Mouse (Mus musculus): ENCODE data around the gene Hjurp. TPM values are rescaled to one million over a fixed set of nuclear protein-coding genes. Genes with fewer than 3 reads are reported as not detected.

Gene Hjurp
- polyA plus RNA-seq, 1 experiment from 2014 or later: 107 TPM

DNA sequence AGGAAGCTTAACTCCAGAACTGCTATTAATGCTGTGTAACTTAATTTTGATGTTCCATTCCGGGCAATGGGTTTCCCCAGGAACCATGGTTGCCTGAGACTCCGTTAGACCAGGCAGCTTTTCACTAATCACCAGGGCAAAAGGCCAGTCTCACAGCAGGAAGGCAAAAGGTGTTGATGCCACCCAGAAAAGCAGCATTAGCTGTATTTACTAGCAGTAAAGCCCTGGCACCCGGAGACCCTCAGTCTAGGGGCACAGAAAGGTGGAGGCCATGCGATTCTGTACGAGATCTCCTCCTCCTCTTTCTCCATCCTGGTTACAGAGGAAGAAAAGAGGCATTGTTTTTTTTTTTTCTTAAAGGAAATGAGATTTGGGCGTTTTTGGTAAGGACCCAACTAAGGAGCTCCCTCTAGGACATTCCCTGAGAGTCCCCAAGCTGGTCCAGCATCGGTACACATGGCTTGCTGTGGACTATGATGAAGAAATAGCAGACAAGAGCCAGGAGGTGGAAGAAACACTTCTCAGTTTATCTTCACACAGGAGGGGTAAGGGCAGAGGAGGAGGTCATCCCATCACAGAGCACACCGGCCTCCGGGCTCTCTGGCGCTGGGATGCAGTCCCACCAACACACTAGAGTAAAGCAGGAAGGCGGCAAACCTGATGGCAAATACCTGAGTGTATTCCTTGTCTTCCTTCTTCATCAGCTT lies 2.9 kb downstream of the Hjurp start:
- Histone ChIP-seq H3K4me3 (replicated peaks) (no peak overlapping the region), H3K4me2 (replicated peaks) (no peak overlapping the region), H3K27me3 (no peaks in the 10 kb centered on the region), H3K36me3 (peaks cover 41% of the 10 kb centered on the region), H3K4me1 (replicated peaks) (peaks cover 26% of the 10 kb centered on the region), H3K9ac (replicated peaks) (no peak overlapping the region), H3K9me3 (no peaks in the 10 kb centered on the region), H3K27ac (no peak overlapping the region)
- WGBS: 77% methylated on average over 11 of the region's 11 CpGs
- ATAC-seq: no peak

DNA sequence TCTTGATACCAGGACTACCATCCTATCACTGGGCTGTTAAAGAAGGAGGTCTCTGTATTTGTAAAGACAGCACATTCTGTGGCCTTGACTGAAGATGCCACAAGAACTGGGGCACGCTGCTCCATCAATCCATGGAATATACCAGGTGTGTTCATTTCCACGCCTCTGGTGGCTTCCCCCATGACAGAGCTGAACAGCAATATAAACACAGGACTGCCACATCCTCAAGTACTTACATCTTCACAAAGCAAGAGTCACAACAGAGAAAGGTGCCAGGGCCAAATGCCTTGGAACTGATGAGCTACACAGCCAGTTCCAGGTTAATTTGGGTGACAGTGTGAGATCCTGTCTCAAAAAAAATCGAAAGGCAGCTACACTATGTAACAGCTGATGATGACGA lies 3.6 kb downstream of the Hjurp start:
- H3K4me3 ChIP-seq (replicated peaks): no peak overlapping the region
- no peaks in the 10 kb centered on the region for H3K27me3 ChIP-seq
- no peak overlapping the region for H3K4me2 ChIP-seq (replicated peaks)
- no peak for ATAC-seq
- WGBS: 83% methylated on average over 4 of the region's 4 CpGs
- no peak overlapping the region for H3K9ac ChIP-seq (replicated peaks)
- peaks cover 48% of the 10 kb centered on the region for H3K36me3 ChIP-seq
- no peak overlapping the region for H3K27ac ChIP-seq
- H3K4me1 ChIP-seq (replicated peaks): peaks cover 26% of the 10 kb centered on the region
- no peaks in the 10 kb centered on the region for H3K9me3 ChIP-seq

GRCm38 (mm10) chr1:88273326-88273725 lies 4.1 kb downstream of the Hjurp start:
- H3K9ac ChIP-seq (replicated peaks): no peak overlapping the region
- no peak overlapping the region for H3K27ac ChIP-seq
- WGBS: 93% methylated on average over 3 of the region's 3 CpGs
- no peak for ATAC-seq
- no peaks in the 10 kb centered on the region for H3K9me3 ChIP-seq
- H3K4me3 ChIP-seq (replicated peaks): no peak overlapping the region
- H3K4me1 ChIP-seq (replicated peaks): peaks cover 26% of the 10 kb centered on the region
- peaks cover 53% of the 10 kb centered on the region for H3K36me3 ChIP-seq
- H3K27me3 ChIP-seq: no peaks in the 10 kb centered on the region
- H3K4me2 ChIP-seq (replicated peaks): no peak overlapping the region

GRCm38 (mm10) chr1:88272851-88273250 lies 4.6 kb downstream of the Hjurp start:
- Histone ChIP-seq H3K4me1 (replicated peaks) (peaks cover 22% of the 10 kb centered on the region), H3K4me3 (replicated peaks) (no peak overlapping the region), H3K9me3 (no peaks in the 10 kb centered on the region), H3K4me2 (replicated peaks) (no peak overlapping the region), H3K27ac (no peak overlapping the region), H3K9ac (replicated peaks) (no peak overlapping the region), H3K27me3 (no peaks in the 10 kb centered on the region), H3K36me3 (peaks cover 58% of the 10 kb centered on the region)
- 62% methylated on average over 4 of the region's 4 CpGs for WGBS
- ATAC-seq: no peak

DNA sequence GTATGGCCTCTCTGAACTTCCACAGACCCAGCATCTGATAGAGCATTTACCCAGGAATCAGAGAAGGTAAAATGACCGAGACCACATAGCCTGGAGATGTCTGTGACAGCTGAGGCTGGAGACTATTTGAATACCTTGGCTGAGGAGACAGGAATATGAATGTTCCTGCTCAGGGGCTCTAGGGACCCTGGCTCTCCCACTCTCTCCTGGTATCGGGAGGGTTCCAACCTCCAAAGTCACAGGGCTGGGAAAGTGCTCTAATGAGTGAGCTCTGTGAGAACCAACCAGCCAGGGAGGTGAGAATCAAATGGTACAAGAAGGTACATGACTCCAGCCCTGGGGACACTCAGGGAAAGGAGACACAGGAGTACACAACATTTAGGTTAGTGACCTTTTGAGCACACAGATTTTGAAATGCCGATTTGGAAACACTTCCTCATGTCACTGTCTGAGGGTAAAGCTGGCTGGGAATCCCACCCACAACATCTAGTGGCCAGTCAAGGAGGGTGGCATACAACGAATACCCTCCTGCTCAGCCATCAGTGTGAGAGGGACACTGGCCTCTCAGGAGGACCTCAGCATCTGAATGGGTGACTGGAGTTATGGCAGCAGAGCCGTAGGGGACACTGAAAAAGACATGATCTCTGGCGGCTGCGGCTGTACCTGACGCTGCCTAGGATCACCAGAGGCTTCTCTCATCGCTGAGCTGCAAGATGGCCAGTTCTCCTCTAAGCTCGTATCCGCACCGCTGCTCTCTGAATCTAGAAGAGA lies 7.7 kb downstream of the Hjurp start:
- no peak overlapping the region for H3K4me2 ChIP-seq (replicated peaks)
- WGBS: 89% methylated on average over 12 of the region's 12 CpGs
- H3K4me3 ChIP-seq (replicated peaks): no peak overlapping the region
- ATAC-seq: no peak
- no peaks in the 10 kb centered on the region for H3K9me3 ChIP-seq
- no peaks in the 10 kb centered on the region for H3K4me1 ChIP-seq (replicated peaks)
- H3K27me3 ChIP-seq: no peaks in the 10 kb centered on the region
- H3K27ac ChIP-seq: no peak overlapping the region
- no peak overlapping the region for H3K9ac ChIP-seq (replicated peaks)
- H3K36me3 ChIP-seq: peaks cover 85% of the 10 kb centered on the region

DNA sequence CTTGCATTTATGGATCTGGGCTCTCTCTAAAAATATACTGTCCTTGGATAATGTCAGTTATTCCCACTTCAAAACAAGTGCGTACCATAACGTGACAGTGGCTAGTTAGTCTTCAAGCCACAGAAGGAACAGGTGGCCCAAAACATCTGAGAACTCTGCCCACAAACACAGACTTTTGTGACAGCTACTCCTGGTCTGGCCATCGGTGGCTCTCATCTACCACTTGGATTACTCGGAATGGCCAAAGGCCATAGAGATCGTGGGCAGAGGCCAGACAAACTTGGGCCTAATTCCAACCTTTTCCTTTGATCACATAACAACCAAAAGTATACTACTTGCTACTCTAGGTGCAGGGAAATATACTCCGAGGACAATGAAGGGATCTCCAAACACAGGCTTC lies 9.4 kb downstream of the Hjurp start:
- Histone ChIP-seq H3K9ac (replicated peaks) (no peak overlapping the region), H3K4me3 (replicated peaks) (no peak overlapping the region), H3K36me3 (peaks cover 86% of the 10 kb centered on the region), H3K27me3 (no peaks in the 10 kb centered on the region), H3K9me3 (no peaks in the 10 kb centered on the region), H3K4me1 (replicated peaks) (no peaks in the 10 kb centered on the region), H3K27ac (no peak overlapping the region), H3K4me2 (replicated peaks) (no peak overlapping the region)
- 89% methylated on average over 6 of the region's 6 CpGs for WGBS
- ATAC-seq: no peak

DNA sequence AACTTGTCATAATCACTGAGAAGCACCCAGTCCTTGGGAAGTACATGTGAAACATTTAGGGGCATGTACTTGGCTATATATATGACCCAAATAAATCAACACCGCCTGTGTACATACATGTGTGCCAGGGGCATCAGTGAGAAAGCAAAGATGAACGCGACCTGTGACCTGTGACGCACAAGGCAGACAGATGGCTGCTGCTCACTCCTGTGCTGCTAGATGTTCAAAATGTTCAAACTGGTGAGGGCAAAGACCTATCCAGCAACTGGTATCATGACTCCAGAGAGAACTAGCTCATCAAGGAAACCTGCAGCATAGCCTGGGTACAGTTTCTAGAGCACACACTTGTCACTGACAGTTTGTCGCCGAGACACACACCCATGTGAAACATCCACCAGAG lies 9.9 kb downstream of the Hjurp start:
- WGBS: 94% methylated on average over 6 of the region's 6 CpGs
- no peaks in the 10 kb centered on the region for H3K4me1 ChIP-seq (replicated peaks)
- no peak overlapping the region for H3K9ac ChIP-seq (replicated peaks)
- no peak; the same call in 1 of the 2 replicates for ATAC-seq
- H3K36me3 ChIP-seq: peaks cover 87% of the 10 kb centered on the region
- H3K9me3 ChIP-seq: no peaks in the 10 kb centered on the region
- no peak overlapping the region for H3K4me2 ChIP-seq (replicated peaks)
- H3K4me3 ChIP-seq (replicated peaks): no peak overlapping the region
- no peak overlapping the region for H3K27ac ChIP-seq
- no peaks in the 10 kb centered on the region for H3K27me3 ChIP-seq

DNA sequence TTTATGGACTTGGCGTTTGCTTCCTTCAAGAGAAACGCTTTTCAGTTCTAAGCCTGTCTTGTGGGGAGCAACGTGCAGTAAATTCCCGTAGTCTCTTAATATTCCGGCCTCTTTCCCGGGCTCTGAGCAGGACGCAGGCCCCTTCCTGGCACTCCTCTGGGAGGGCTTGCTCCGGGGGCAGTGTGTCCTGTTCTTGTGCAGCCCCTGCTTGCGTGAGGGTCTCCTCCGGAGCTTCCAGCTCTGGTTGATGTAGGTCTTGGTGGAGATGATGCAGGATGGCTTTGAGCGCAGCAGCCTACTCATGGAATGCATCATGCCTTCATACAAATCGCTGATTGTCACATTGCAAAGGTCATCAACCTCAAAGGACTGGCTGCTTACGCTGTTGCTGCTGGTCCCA lies 11.3 kb downstream of the Hjurp start:
- Histone ChIP-seq H3K27ac (no peak overlapping the region), H3K36me3 (peaks cover 90% of the 10 kb centered on the region), H3K9ac (replicated peaks) (no peak overlapping the region), H3K9me3 (no peaks in the 10 kb centered on the region), H3K4me1 (replicated peaks) (no peaks in the 10 kb centered on the region), H3K27me3 (no peaks in the 10 kb centered on the region), H3K4me3 (replicated peaks) (no peak overlapping the region), H3K4me2 (replicated peaks) (no peak overlapping the region)
- ATAC-seq: no peak
- 89% methylated on average over 13 of the region's 13 CpGs for WGBS

- 78% methylated on average over 4 of the region's 4 CpGs for WGBS
Observed at GRCm38 (mm10) chr1:88264869-88265240, 12.6 kb downstream of the Hjurp start.

DNA sequence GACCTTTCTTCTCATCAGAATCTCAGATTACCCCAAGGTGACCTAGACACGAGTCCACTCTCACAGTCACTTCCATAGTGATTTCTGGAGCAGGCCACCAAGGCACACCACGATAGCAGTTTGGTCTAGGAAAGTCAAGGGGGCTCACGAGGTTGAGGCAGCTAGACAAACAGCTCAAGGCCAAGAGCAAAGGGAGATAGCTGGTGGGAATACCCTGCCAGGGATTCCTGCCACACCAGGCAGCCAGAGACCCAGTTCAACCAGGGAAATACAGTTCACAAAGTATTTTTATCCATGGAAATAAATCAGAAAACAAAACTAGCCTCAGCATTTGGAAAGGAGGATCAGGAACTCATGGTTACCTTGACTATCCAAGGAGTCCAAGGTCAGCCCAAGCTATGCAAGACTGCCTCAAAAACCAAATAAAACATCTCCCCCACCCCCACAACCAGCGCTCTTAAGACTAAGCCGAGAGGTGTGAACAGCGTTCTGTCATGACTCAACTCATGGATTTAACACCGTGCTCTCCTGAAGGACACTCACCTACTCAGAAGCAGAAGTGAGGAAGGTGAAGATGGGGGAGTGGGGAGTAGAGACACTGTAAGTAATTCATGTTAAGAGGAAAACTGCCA lies 13.1 kb downstream of the Hjurp start:
- H3K9me3 ChIP-seq: 0 out of 2 replicates have a peak, but pooled peaks cover 2% of the 10 kb centered on the region
- H3K36me3 ChIP-seq: peaks cover 100% of the 10 kb centered on the region
- no peak overlapping the region for H3K4me2 ChIP-seq (replicated peaks)
- no peak for ATAC-seq
- H3K27me3 ChIP-seq: no peaks in the 10 kb centered on the region
- WGBS: 90% methylated on average over 7 of the region's 7 CpGs
- H3K9ac ChIP-seq (replicated peaks): no peak overlapping the region
- no peaks in the 10 kb centered on the region for H3K4me1 ChIP-seq (replicated peaks)
- no peak overlapping the region for H3K27ac ChIP-seq
- no peak overlapping the region for H3K4me3 ChIP-seq (replicated peaks)

More at GRCm38 (mm10) chr1:88264869-88265240, 12.6 kb downstream of the Hjurp start:
- H3K4me1 ChIP-seq (replicated peaks): no peaks in the 10 kb centered on the region
- H3K27ac ChIP-seq: no peak overlapping the region
- H3K4me2 ChIP-seq (replicated peaks): no peak overlapping the region
- H3K9ac ChIP-seq (replicated peaks): no peak overlapping the region
- no peak for ATAC-seq
- H3K9me3 ChIP-seq: no peaks in the 10 kb centered on the region
- H3K27me3 ChIP-seq: no peaks in the 10 kb centered on the region
- no peak overlapping the region for H3K4me3 ChIP-seq (replicated peaks)
- H3K36me3 ChIP-seq: peaks cover 100% of the 10 kb centered on the region

DNA sequence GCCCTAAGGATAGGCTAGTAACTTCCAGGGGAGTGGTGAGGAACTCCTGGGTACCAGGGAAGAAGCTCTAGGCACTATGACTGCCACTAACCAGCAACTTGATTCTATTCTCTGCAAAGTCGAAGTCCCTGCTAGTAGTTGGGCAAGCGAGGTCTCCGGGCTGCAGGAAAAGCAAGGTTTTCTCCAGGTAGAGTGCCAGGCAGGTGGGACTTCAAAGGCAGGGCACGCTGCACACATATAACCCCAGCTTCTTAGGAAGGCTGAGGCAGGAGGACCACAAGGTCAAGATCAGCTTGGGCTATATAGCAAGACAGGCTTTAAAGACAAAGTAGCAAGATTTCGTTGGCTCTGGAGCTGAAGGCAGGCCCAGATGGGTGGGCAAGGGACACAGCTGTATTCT lies 13.7 kb downstream of the Hjurp start:
- WGBS: 91% methylated on average over 5 of the region's 5 CpGs
- Histone ChIP-seq H3K4me2 (replicated peaks) (no peak overlapping the region), H3K27ac (no peak overlapping the region), H3K4me3 (replicated peaks) (no peak overlapping the region), H3K27me3 (no peaks in the 10 kb centered on the region), H3K36me3 (peaks cover 98% of the 10 kb centered on the region), H3K9ac (replicated peaks) (no peak overlapping the region), H3K4me1 (replicated peaks) (no peaks in the 10 kb centered on the region), H3K9me3 (0 out of 2 replicates have a peak, but pooled peaks cover 5% of the 10 kb centered on the region)
- no peak for ATAC-seq

DNA sequence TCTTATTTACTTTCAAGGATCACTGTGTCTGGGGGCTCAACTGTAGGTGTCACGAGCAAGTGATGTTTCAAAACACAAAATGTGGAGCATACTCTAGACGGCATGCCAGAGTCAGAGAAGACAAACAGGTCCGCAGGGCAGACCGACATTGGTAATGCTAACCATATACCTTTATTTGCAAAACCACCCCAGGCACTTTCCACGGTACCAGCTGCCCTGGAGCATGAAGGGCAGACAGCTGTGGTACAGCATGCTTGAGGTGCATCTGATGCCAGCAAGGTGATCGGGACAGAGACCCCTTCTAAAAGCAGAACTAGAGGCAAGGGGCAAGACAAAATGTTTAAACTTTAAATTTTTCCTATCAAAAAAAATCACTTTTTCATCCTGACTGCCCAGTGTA lies 14.5 kb downstream of the Hjurp start:
- WGBS: 81% methylated on average over 6 of the region's 6 CpGs
- Histone ChIP-seq H3K4me2 (replicated peaks) (no peak overlapping the region), H3K4me3 (replicated peaks) (no peak overlapping the region), H3K36me3 (peaks cover 90% of the 10 kb centered on the region), H3K9me3 (peaks cover 10% of the 10 kb centered on the region; the same call in 1 of the 2 replicates), H3K27me3 (no peaks in the 10 kb centered on the region), H3K27ac (no peak overlapping the region), H3K4me1 (replicated peaks) (no peaks in the 10 kb centered on the region), H3K9ac (replicated peaks) (no peak overlapping the region)
- no peak for ATAC-seq
